Mouse (Mus musculus) stomach, postnatal 0 days (tissue): ENCODE data around the gene Tatdn2.
A peak's percentile ranks its signal among the peaks of the same experiment; 100 is the strongest.

Experiments
- CTCF ChIP-seq: IDR thresholded peaks from 2 replicates; pipeline ENCODE4 v1.5.1; 2016; ENCODE audit warnings: antibody characterized with exemption, low read depth, mild to moderate bottlenecking, moderate library complexity
- EP300 ChIP-seq: optimal IDR thresholded peaks from 2 replicates; pipeline ENCODE3; 2016; ENCODE audit warnings: antibody characterized with exemption

DNA sequence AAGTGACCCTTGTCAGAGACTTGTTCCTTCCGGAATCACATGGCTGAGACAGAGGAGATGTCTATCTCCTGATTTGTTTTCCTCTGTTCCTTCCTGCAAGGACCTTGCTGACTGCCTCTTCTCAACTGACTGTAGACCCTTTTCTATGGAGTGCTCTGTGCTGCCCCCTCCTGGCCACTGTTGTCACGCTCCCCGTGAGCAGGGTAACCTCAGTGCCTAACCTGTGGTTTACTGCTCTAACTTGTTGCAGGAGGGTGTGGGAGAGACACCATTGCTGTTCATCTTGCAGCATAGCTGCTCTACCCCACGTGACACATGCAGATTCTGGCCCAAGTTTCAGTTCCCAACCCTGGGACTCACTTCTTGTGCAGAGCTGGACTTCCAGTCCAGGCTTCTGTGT is 15.6 kb upstream of the Tatdn2 start:
- TF ChIP-seq CTCF (peak; percentile 90), EP300 (no peak)
